Mouse (Mus musculus) mouse embryonic stem cell (cell line): ENCODE results near the gene Glud1.

Experiments
- in situ Hi-C, 2 experiments: fragments of 300-500 bp; cut with MboI; formaldehyde crosslinking; loops; 1 replicate in 1 of 2; 3 replicates in 1 of 2; pipeline ENCODE4 v1.14.3; 2019 to 2020; ENCODE audit warnings: low sequenced_read_pairs in 2 of 2, low pct_unique_long_range_greater_than_20kb in 1 of 2, mixed read lengths in 1 of 2; ENCODE audit not compliant: unreplicated experiment in 1 of 2

Glud1 gene

GRCm38 (mm10) chr14:34310234-34310965 lies at the start of gene Glud1, which contains the start of gene Shld2:
Gene Glud1 (plus strand): TSS chr14:34310727.
Gene Shld2 (minus strand): TSS chr14:34310493.
- in situ Hi-C loops = no loop called here

- in situ Hi-C loops = no loop called here
Observed at GRCm38 (mm10) chr14:34268046-34268445, 42.5 kb upstream of the Glud1 start.

GRCm38 (mm10) chr14:34273280-34273679 lies 37.2 kb upstream of the Glud1 start:
- in situ Hi-C loops = no loop called here

- in situ Hi-C loops = no loop called here
Observed at GRCm38 (mm10) chr14:34274141-34274540, 36.4 kb upstream of the Glud1 start.

GRCm38 (mm10) chr14:34275225-34275624 lies 35.3 kb upstream of the Glud1 start:
- in situ Hi-C loops = no loop called here

- in situ Hi-C loops = no loop called here
Observed at GRCm38 (mm10) chr14:34279726-34280125, 30.8 kb upstream of the Glud1 start.

- in situ Hi-C loops = no loop called here
Observed at GRCm38 (mm10) chr14:34280798-34281197, 29.7 kb upstream of the Glud1 start.

GRCm38 (mm10) chr14:34281736-34282269 lies 28.7 kb upstream of the Glud1 start:
- in situ Hi-C loops = no loop called here

- in situ Hi-C loops = no loop called here
Observed at GRCm38 (mm10) chr14:34288396-34288795, 22.1 kb upstream of the Glud1 start.

GRCm38 (mm10) chr14:34289259-34290015 lies 21.1 kb upstream of the Glud1 start:
- in situ Hi-C loops = no loop called here

GRCm38 (mm10) chr14:34290229-34290628 lies 20.3 kb upstream of the Glud1 start:
- in situ Hi-C loops = no loop called here

GRCm38 (mm10) chr14:34293641-34294040 lies 16.9 kb upstream of the Glud1 start:
- in situ Hi-C loops = no loop called here

GRCm38 (mm10) chr14:34296350-34296749 lies 14.2 kb upstream of the Glud1 start:
- in situ Hi-C loops = no loop called here

GRCm38 (mm10) chr14:34297038-34297437 lies 13.5 kb upstream of the Glud1 start:
- in situ Hi-C loops = no loop called here

- in situ Hi-C loops = no loop called here
Observed at GRCm38 (mm10) chr14:34297634-34298033, 12.9 kb upstream of the Glud1 start.

- in situ Hi-C loops = no loop called here
Observed at GRCm38 (mm10) chr14:34298871-34299700, 11.4 kb upstream of the Glud1 start.

GRCm38 (mm10) chr14:34302681-34303242 lies 7.8 kb upstream of the Glud1 start:
- in situ Hi-C loops = no loop called here

- in situ Hi-C loops = no loop called here
Observed at GRCm38 (mm10) chr14:34303265-34303680, 7.3 kb upstream of the Glud1 start.
